Mouse (Mus musculus) bone marrow, adult 2 months (tissue): ENCODE results near the gene Stoml1.
"Not testable (repeated sequence)": the region's sequence is repeated elsewhere in the genome, so short reads cannot be mapped to it uniquely, and the experiment has no call there.

Experiments
- CTCF ChIP-seq: fragments of 200-500 bp; IDR thresholded peaks from 2 replicates; pipeline ENCODE4 v1.5.1; 2011; ENCODE audit warnings: low read length, control low read depth; ENCODE audit not compliant: control insufficient read depth, insufficient read depth
- POLR2A ChIP-seq: fragments of 200-500 bp; IDR thresholded peaks from 2 replicates; pipeline ENCODE4 v1.6.1; 2011; ENCODE audit warnings: low read depth, mild to moderate bottlenecking, control low read depth, low read length, borderline replicate concordance; ENCODE audit not compliant: control insufficient read depth

DNA sequence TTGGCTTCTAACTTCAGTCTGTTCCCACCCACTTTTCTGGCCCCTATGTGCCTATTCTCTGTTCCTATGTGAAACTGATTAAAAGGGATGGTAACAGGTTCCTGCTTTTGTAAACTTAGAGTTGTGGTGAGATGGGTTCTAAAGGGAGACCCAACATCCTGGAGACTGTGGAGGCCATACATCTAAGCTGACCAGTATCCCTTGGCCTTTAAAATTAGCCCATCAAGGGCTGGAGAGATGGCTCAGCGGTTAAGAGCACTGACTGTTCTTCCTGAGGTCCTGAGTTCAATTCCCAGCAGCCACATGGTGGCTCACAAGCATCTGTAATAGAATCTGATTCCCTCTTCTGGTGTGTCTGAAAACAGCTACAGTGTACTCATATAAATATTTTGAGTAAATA, 2.2 kb upstream of the Stoml1 start:
- not testable (repeated sequence) for TF ChIP-seq CTCF, POLR2A
